Mouse (Mus musculus) erythroblast, adult 5-6 weeks (primary cell): ENCODE measurements around the gene Olfr411. TPM values are rescaled to one million over a fixed set of nuclear protein-coding genes. Genes with fewer than 3 reads are reported as not detected.

Experiments used
- ATAC-seq: replicated peaks from 2 replicates; pipeline ENCODE4 v1.8.0; 2016; ENCODE audit warnings: moderate number of reproducible peaks, mild to moderate bottlenecking, moderate TSS enrichment, inconsistent platforms; ENCODE audit not compliant: poor library complexity, low FRiP score, severe bottlenecking
- total RNA-seq, 2 experiments: library from RNA; stranded (forward) in 1 of 2; stranded (reverse) in 1 of 2; fragments of 150-400 nt in 1 of 2; fragments of 200-764, 138-1000 nt in 1 of 2; gene quantifications; 2 replicates each; pipeline versions ENCODE4 v1.2.3 to v1.2.4; 2015 to 2017; ENCODE audit warnings: low replicate concordance in 2 of 2

Gene Olfr411
- total RNA-seq (2015; ENCODE audit: low replicate concordance) (not detected in 2 replicates), total RNA-seq (2017; ENCODE audit: low replicate concordance) (not detected in 2 replicates)

GRCm38 (mm10) chr11:74352550-74352949 lies at the start of gene Olfr411:
Gene Olfr411, minus strand, starts transcription at chr11:74352650.
- no peak for ATAC-seq

DNA sequence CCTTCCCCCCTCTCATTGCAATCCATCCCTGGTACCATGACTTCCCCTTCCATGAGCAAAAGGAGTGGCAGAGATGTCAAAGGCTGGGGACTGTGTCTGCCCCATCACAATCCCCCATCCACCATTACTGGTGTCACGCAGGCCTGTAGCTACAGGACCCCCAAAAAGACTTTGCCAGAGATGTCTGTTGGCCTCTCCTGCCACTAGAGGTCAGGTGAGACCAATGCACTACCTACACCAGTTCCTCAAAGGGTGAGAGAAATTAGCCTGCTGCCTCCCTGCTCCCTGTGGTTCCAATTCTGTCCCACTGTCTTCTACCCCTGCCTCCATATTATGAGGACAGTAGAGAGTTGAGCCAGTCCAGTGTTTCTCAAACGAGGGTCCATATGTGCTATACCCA lies 49.7 kb upstream of the Olfr411 start:
- ATAC-seq, result no peak

DNA sequence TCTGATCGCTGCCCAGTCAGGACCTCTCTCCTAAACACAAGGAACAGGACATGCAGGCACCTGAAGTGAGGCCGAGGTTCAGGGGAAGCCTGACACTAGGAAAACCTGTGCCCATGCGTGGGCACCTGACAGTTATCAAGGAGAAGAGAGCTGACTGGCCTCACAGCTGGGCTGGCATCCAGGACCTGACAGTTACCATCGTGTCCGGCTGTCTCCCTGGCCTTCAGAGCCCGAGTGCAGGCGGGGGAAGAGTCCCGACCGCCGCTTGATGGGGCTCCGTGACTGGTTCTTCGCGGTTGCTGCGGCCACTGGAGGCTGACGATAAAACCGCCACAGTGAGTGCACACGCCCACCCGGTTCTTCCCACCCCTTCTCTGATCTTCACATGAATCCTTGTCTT lies 43.1 kb upstream of the Olfr411 start:
- ATAC-seq, result no peak

GRCm38 (mm10) chr11:74393489-74393888 lies 41.0 kb upstream of the Olfr411 start:
- no peak for ATAC-seq

- no peak for ATAC-seq
Measured at GRCm38 (mm10) chr11:74392903-74393302, 40.5 kb upstream of the Olfr411 start.

GRCm38 (mm10) chr11:74391899-74392298 lies 39.4 kb upstream of the Olfr411 start:
- ATAC-seq, result no peak

DNA sequence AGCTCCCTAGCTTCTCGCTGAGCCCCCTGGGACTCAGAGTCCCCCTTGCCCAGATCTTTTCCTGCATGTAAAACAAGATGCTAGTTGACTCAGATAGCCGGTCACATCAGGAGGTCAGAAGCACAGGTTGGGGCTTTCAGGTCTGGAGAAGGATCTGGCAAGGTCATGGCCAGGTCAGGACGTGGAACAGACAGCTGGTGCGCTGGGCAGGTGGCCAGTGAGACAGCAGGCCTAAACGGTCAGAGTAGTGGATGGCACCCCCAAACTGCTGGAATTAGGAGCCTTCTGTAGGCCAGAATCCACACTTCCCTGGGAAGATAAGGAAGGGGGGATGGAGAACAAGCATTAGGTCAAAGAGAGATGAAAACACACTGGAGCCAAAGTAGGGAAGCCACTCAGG lies 34.8 kb upstream of the Olfr411 start:
- no peak for ATAC-seq

GRCm38 (mm10) chr11:74385674-74386073 lies 33.2 kb upstream of the Olfr411 start:
- no peak for ATAC-seq

DNA sequence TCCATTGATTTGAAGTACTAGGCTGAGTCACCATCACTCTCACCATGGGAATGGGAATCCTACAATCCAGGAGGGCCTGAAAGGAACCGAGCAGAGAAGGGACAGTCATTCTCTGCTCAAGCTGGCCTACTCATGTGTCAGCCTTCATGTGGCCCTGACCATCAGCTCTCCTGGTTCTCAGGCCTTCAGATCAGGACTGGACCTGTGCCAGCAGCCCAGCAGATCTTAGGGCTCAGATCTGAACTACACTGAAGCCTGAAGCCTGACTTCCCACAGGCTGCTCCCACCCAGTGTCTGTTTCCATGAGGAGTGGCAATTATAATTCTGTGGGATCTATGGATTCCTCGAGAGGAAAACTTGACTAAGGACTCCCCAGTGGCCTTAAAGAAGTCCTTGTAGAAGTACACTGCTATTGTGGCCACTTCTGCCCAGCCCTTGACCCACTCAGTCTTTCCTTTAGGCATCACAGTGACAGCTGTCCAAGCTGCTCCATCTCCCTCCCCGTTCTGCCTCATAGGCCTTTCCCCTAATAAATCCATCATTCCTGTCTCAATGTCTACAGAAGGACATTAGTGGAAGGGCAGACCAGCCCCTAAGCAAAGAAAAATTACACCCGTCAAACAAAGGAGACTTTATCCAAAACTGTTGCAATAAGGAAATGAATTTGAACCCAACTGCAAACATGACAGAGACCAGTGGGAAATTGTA lies 26.9 kb upstream of the Olfr411 start:
- no peak for ATAC-seq

DNA sequence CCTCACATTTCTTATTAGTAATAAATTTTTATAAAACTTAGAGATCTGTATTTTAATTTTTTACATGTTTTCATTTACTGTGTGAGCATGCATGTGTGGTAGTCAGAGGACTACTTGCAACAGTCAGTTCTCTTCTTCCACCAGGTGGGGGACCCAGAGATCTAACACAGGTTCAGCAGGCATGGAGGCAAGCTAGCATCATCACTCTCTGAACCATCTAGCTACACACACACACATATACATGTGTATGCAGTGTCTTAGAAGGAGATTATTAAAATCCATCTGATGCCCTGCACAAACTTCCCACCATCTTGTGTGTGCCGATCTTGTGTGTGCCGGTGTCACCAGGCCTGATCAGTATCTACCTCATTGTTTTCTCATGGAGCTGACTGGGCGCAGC lies 24.4 kb upstream of the Olfr411 start:
- no peak for ATAC-seq

DNA sequence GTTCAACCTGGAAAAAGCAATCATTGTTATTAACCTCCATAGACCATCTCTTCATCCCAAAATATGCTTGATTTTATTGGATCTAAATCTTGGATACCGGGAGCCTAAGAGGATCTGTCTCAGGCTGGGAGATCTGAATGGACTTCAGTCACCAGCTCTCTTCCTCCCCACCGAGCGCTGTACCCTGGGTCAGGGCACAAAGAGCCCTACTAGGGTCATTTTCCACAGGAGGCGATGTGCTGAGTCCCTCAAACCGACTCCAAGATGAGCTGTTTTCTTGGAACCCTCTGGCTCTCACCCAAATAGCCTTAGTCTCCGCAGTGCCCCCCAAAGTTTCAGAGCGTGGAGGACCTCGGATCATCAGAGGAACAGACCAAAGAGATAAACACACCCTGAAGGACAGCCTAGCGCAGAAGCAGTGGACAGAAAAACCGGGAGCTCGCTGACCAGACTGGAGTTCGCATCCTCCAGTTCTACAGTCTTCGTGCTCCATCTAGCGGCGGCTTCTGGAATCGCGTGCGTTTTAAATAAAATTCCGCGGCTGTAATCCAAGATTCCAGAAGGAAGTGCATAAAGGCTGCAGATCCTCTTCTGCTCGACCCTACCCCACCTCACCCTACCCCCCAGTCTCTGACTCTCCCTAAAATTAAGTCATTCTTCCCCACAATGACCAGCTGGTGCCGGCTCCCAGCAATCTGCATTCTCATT lies 19.1 kb upstream of the Olfr411 start:
- peak; percentile 64; the same call in 1 of the 2 replicates for ATAC-seq

DNA sequence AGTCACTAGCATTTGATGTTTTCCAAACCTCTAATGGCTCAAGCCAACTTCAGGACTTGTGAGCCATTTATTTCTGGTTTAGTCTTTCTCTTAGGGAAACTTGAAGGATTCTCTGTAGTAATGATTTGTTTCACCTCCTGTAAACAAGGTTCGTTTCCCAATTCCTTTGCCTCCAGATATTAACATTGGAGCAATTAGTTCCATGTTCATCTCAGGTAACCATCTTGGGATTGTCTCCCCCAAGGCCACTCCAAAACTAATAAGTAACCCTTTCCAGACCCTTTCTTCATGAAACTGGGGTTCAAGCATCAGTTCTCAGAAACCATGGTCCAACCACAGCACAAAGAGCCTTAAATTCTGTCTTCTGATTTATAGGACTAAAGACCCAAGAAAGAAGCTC lies 9.3 kb upstream of the Olfr411 start, which contains the start of gene Olfr412:
Gene Olfr412 (plus strand): TSS at position 301 of the 400 bp plus-strand sequence.
- ATAC-seq, result no peak

GRCm38 (mm10) chr11:74337931-74338330 lies 14.5 kb downstream of the Olfr411 start, which contains the start of gene Olfr410:
Gene Olfr410, minus strand, starts transcription at chr11:74338031.
- no peak for ATAC-seq

GRCm38 (mm10) chr11:74328781-74329180 lies 23.7 kb downstream of the Olfr411 start:
- no peak for ATAC-seq

- no peak for ATAC-seq
Measured at GRCm38 (mm10) chr11:74326044-74326443, 26.4 kb downstream of the Olfr411 start.

Other genes with a start within 250 kb of the Olfr411 start
- gene Olfr401, start 238.9 kb downstream of the Olfr411 start, total RNA-seq (2015; ENCODE audit: low replicate concordance), result not detected in 2 replicates
- gene Olfr401, start 238.9 kb downstream of the Olfr411 start, total RNA-seq (2017; ENCODE audit: low replicate concordance), result not detected in 2 replicates
- not detected in 2 replicates for gene Olfr402, start 199.1 kb downstream of the Olfr411 start, total RNA-seq (2015; ENCODE audit: low replicate concordance)
- not detected in 2 replicates for gene Olfr402, start 199.1 kb downstream of the Olfr411 start, total RNA-seq (2017; ENCODE audit: low replicate concordance)
- not detected in 2 replicates for gene Olfr403, start 166.4 kb downstream of the Olfr411 start, total RNA-seq (2015; ENCODE audit: low replicate concordance)
- gene Olfr403, start 166.4 kb downstream of the Olfr411 start, total RNA-seq (2017; ENCODE audit: low replicate concordance), result not detected in 2 replicates
- not detected in 2 replicates for gene Olfr43, start 141.3 kb downstream of the Olfr411 start, total RNA-seq (2015; ENCODE audit: low replicate concordance)
- gene Olfr43, start 141.3 kb downstream of the Olfr411 start, total RNA-seq (2017; ENCODE audit: low replicate concordance), result not detected in 2 replicates
- gene Olfr406, start 92.8 kb downstream of the Olfr411 start, total RNA-seq (2015; ENCODE audit: low replicate concordance), result not detected in 2 replicates
- gene Olfr406, start 92.8 kb downstream of the Olfr411 start, total RNA-seq (2017; ENCODE audit: low replicate concordance), result not detected in 2 replicates
- gene Olfr59, start 68.9 kb downstream of the Olfr411 start, total RNA-seq (2015; ENCODE audit: low replicate concordance), result not detected in 2 replicates
- gene Olfr59, start 68.9 kb downstream of the Olfr411 start, total RNA-seq (2017; ENCODE audit: low replicate concordance), result not detected in 2 replicates
- gene Olfr410, start 14.6 kb downstream of the Olfr411 start, total RNA-seq (2015; ENCODE audit: low replicate concordance), result not detected in 2 replicates
- gene Olfr410, start 14.6 kb downstream of the Olfr411 start, total RNA-seq (2017; ENCODE audit: low replicate concordance), result 0.09 and 0.56 TPM in 2 replicates
- not detected in 2 replicates for gene Olfr412, start 9.4 kb upstream of the Olfr411 start, total RNA-seq (2015; ENCODE audit: low replicate concordance)
- gene Olfr412, start 9.4 kb upstream of the Olfr411 start, total RNA-seq (2017; ENCODE audit: low replicate concordance), result not detected in 2 replicates